Mouse (Mus musculus) macrophage (primary cell): Measurements from ENCODE around the gene Gm10638. TPM values are rescaled to one million over a fixed set of nuclear protein-coding genes. Genes with fewer than 3 reads are reported as not detected.

Experiments used
- H3K27ac ChIP-seq: fragments of 350-480 bp; formaldehyde crosslinking; 2 replicates; pipeline ENCODE4 v1.9.0; 2021
- H3K36me3 ChIP-seq: fragments of 350-480 bp; formaldehyde crosslinking; 2 replicates; pipeline ENCODE4 v1.9.0; 2021; ENCODE audit errors: inconsistent target
- H3K4me3 ChIP-seq: fragments of 350-480 bp; formaldehyde crosslinking; 2 replicates; pipeline ENCODE4 v1.9.0; 2021; ENCODE audit errors: inconsistent target
- H3K79me2 ChIP-seq: fragments of 350-480 bp; formaldehyde crosslinking; 2 replicates; pipeline ENCODE4 v1.9.0; 2021; ENCODE audit errors: inconsistent target
- WGBS: methylation state at CpG from one replicate; pipeline ENCODE4 v1.1.7; 2026; ENCODE audit warnings: inconsistent platforms; ENCODE audit not compliant: missing documents; 5-methylcytosine and 5-hydroxymethylcytosine counted together
- polyA plus RNA-seq: library from polyadenylated mRNA; stranded (reverse); fragments of 250-400 nt; gene quantifications from 3 replicates; pipeline ENCODE4 v1.2.4, GENCODE M21; 2018; ENCODE audit warnings: inconsistent platforms

Gene Gm10638
- polyA plus RNA-seq, 1 experiment from 2014 or later, result not detected

GRCm38 (mm10) chr8:86787891-86788420, 42.5 kb downstream of the Gm10638 start:
- H3K27ac ChIP-seq, result no peak overlapping the region
- WGBS, result 85% methylated on average over 11 of the region's 12 CpGs
- no peaks in the 10 kb centered on the region for H3K36me3 ChIP-seq
- no peaks in the 10 kb centered on the region for H3K79me2 ChIP-seq
- H3K4me3 ChIP-seq, result no peak overlapping the region

GRCm38 (mm10) chr8:86789576-86789975, 44.1 kb downstream of the Gm10638 start:
- Histone ChIP-seq H3K36me3 (no peaks in the 10 kb centered on the region), H3K79me2 (no peaks in the 10 kb centered on the region), H3K4me3 (no peak overlapping the region), H3K27ac (no peak overlapping the region)
- WGBS, result 100% methylated on average over 1 of the region's 1 CpGs

GRCm38 (mm10) chr8:86791542-86791941, 46.0 kb downstream of the Gm10638 start:
- H3K27ac ChIP-seq, result no peak overlapping the region
- H3K36me3 ChIP-seq, result no peaks in the 10 kb centered on the region
- H3K79me2 ChIP-seq, result no peaks in the 10 kb centered on the region
- 92% methylated on average over 6 of the region's 6 CpGs for WGBS
- no peak overlapping the region for H3K4me3 ChIP-seq

GRCm38 (mm10) chr8:86794716-86795115, 49.2 kb downstream of the Gm10638 start:
- Histone ChIP-seq H3K36me3 (no peaks in the 10 kb centered on the region), H3K4me3 (no peak overlapping the region), H3K27ac (no peak overlapping the region), H3K79me2 (no peaks in the 10 kb centered on the region)
- 55% methylated on average over 6 of the region's 6 CpGs for WGBS

Other genes starting within 250 kb of the Gm10638 start
- not detected in 3 replicates for gene Abcc12, start 165.0 kb upstream of the Gm10638 start, polyA plus RNA-seq
- gene Lonp2, start 121.7 kb upstream of the Gm10638 start, polyA plus RNA-seq, result 34.0 to 42.2 TPM (median 35.1 TPM) in 3 replicates
- gene Siah1a, start 235 bp downstream of the Gm10638 start, polyA plus RNA-seq, result 6.3 to 9.4 TPM (median 7.6 TPM) in 3 replicates
- 17.2 to 24.6 TPM (median 22.9 TPM) in 3 replicates for gene N4bp1, start 139.6 kb downstream of the Gm10638 start, polyA plus RNA-seq